Mouse (Mus musculus): ENCODE measurements at regions not wholly inside any gene's neighbourhood (a gene's known extent, or its start where the extent isn't known, plus 50 kb on each side); places are given as distances from the start of the nearest gene placed in this dataset.

- no peak for TF ChIP-seq ETS1 (conservative IDR thresholded peaks at IDR 0.05; ENCODE audit: low read depth, low read length)
Measured at GRCm38 (mm10) chr4:55652628-55653027, 120.4 kb upstream of the Klf4 start (continued).

- no peak overlapping the region for H3K27ac ChIP-seq (ENCODE audit: insufficient read depth, low read depth)
- no peaks in the 10 kb centered on the region for H3K79me2 ChIP-seq (replicated peaks; ENCODE audit: control insufficient read depth, extremely low read depth, insufficient read depth, poor library complexity, severe bottlenecking)
- H3K9me3 ChIP-seq (replicated peaks; ENCODE audit: low read length) = no peaks in the 10 kb centered on the region
- peaks cover 4 to 6% of the 10 kb centered on the region in 2 experiments; a peak in 2 of 4 replicates for H3K4me1 ChIP-seq (ENCODE audit: control insufficient read depth in 1 of 2, insufficient read depth in 2 of 2)
- H3K9ac ChIP-seq (ENCODE audit: insufficient read depth, low read depth) = no peak overlapping the region
- H3K4me2 ChIP-seq (ENCODE audit: insufficient read depth, low read depth, poor library complexity, severe bottlenecking) = peak overlapping the region; percentile 85
- TF ChIP-seq CHD2 (IDR thresholded peaks at IDR 0.05; ENCODE audit: low read length) (no peak), JUND (conservative IDR thresholded peaks at IDR 0.05; ENCODE audit: low read depth, low read length) (no peak), SIN3A (IDR thresholded peaks at IDR 0.05; ENCODE audit: low read length) (no peak), PAX5 (IDR thresholded peaks at IDR 0.05; ENCODE audit: low read length) (no peak), UBTF (IDR thresholded peaks at IDR 0.05; ENCODE audit: low read depth, low read length) (no peak), POLR2AphosphoS2 (IDR thresholded peaks at IDR 0.05; ENCODE audit: low read depth, low read length) (no peak), NRF1 (IDR thresholded peaks at IDR 0.05; ENCODE audit: low read depth, low read length) (no peak), JUN (IDR thresholded peaks at IDR 0.05; ENCODE audit: insufficient read depth, low read depth, low read length) (no peak), SMC3 (IDR thresholded peaks at IDR 0.05; ENCODE audit: low read depth, low read length) (no peak), MAX (IDR thresholded peaks at IDR 0.05; ENCODE audit: low read length) (no peak), GABPA (IDR thresholded peaks at IDR 0.05; ENCODE audit: insufficient replicate concordance, low read depth, low read length) (no peak), ELF1 (IDR thresholded peaks at IDR 0.05; ENCODE audit: low read depth, low read length) (no peak), RAD21 (IDR thresholded peaks at IDR 0.05; ENCODE audit: low read depth, low read length) (no peak; the same call in 1 of the 2 replicates), KAT2A (IDR thresholded peaks at IDR 0.05; ENCODE audit: insufficient replicate concordance, low read length) (no peak)
- dilution Hi-C loops (cut with MboI; ENCODE audit: extremely low pct_ligation_motif_present, extremely low pct_unique_long_range_greater_than_20kb, low sequenced_read_pairs) = no loop called here
- H3K27me3 ChIP-seq (replicated peaks) = peaks cover 5% of the 10 kb centered on the region
- no peaks in the 10 kb centered on the region for H3K36me3 ChIP-seq (replicated peaks in 1 of 2; ENCODE audit: control insufficient read depth in 1 of 2, insufficient read depth in 1 of 2, low read length in 1 of 2)
- no peak for DNase-seq (ENCODE audit: extremely low read depth)
- in situ Hi-C loops (cut with MboI; ENCODE audit: low pct_ligation_motif_present, low pct_unique_long_range_greater_than_20kb, low sequenced_read_pairs) = no loop called here
- no peak overlapping the region for H3K4me3 ChIP-seq (replicated peaks in 1 of 3; ENCODE audit: low read depth in 2 of 3, low read length in 2 of 3, poor library complexity in 1 of 3)
Measured at GRCm38 (mm10) chr4:55651811-55652410, 119.6 kb upstream of the Klf4 start.

GRCm38 (mm10) chr4:55651051-55651763 is 118.9 kb upstream of the Klf4 start:
- peaks cover 5% of the 10 kb centered on the region for H3K27me3 ChIP-seq (replicated peaks)
- peak overlapping the region; percentile 54; the same call in 1 of the 2 replicates for H3K9ac ChIP-seq (ENCODE audit: insufficient read depth, low read depth)
- peak; percentile 11 for DNase-seq (ENCODE audit: extremely low read depth)
- no peaks in the 10 kb centered on the region for H3K36me3 ChIP-seq (replicated peaks in 1 of 2; ENCODE audit: control insufficient read depth in 1 of 2, insufficient read depth in 1 of 2, low read length in 1 of 2)
- H3K4me3 ChIP-seq (replicated peaks in 1 of 3; ENCODE audit: low read depth in 2 of 3, low read length in 2 of 3, poor library complexity in 1 of 3) = peak overlapping the region; percentile 20 to 55 (median 37)
- no peaks in the 10 kb centered on the region for H3K9me3 ChIP-seq (replicated peaks; ENCODE audit: low read length)
- dilution Hi-C loops (cut with MboI; ENCODE audit: extremely low pct_ligation_motif_present, extremely low pct_unique_long_range_greater_than_20kb, low sequenced_read_pairs) (no loop called here), in situ Hi-C loops (cut with MboI; ENCODE audit: low pct_ligation_motif_present, low pct_unique_long_range_greater_than_20kb, low sequenced_read_pairs) (no loop called here)
- no peaks in the 10 kb centered on the region for H3K79me2 ChIP-seq (replicated peaks; ENCODE audit: control insufficient read depth, extremely low read depth, insufficient read depth, poor library complexity, severe bottlenecking)
- no peak for TF ChIP-seq TBP (conservative IDR thresholded peaks at IDR 0.05; ENCODE audit: low read depth, low read length)
- 0 out of 2 replicates have a peak, but pooled peaks have one; percentile 6 for TF ChIP-seq NRF1 (IDR thresholded peaks at IDR 0.05; ENCODE audit: low read depth, low read length)
- peak; percentile 40; the same call in 1 of the 2 replicates for TF ChIP-seq ELF1 (IDR thresholded peaks at IDR 0.05; ENCODE audit: low read depth, low read length)
- no peak for TF ChIP-seq USF2 (conservative IDR thresholded peaks at IDR 0.05; ENCODE audit: low read depth, low read length)
- TF ChIP-seq POLR2A (IDR thresholded peaks at IDR 0.05; ENCODE audit: low read depth, low read length) = no peak; the same call in 1 of the 2 replicates
- peak; percentile 24 for TF ChIP-seq USF1 (IDR thresholded peaks at IDR 0.05; ENCODE audit: low read depth, low read length)
- TF ChIP-seq MYC (IDR thresholded peaks at IDR 0.05; ENCODE audit: low read depth, low read length) = no peak
- peak; percentile 81 for TF ChIP-seq MEF2A (IDR thresholded peaks at IDR 0.05; ENCODE audit: borderline replicate concordance, low read depth, low read length)
- TF ChIP-seq EP300 (IDR thresholded peaks at IDR 0.05; ENCODE audit: low read length) = no peak
- no peak for TF ChIP-seq JUND (conservative IDR thresholded peaks at IDR 0.05; ENCODE audit: low read depth, low read length)
- TF ChIP-seq ZC3H11A (IDR thresholded peaks at IDR 0.05; ENCODE audit: low read depth, low read length) = no peak
- no peak for TF ChIP-seq CHD1 (IDR thresholded peaks at IDR 0.05; ENCODE audit: low read depth, low read length)
- TF ChIP-seq NELFE (IDR thresholded peaks at IDR 0.05; ENCODE audit: low read depth, low read length) = no peak
- peak; percentile 59 for TF ChIP-seq UBTF (IDR thresholded peaks at IDR 0.05; ENCODE audit: low read depth, low read length)
- H3K27ac ChIP-seq (ENCODE audit: insufficient read depth, low read depth) = no peak overlapping the region
- peaks cover 4 to 6% of the 10 kb centered on the region in 2 experiments; a peak in 2 of 4 replicates for H3K4me1 ChIP-seq (ENCODE audit: control insufficient read depth in 1 of 2, insufficient read depth in 2 of 2)
- peak overlapping the region; percentile 85 for H3K4me2 ChIP-seq (ENCODE audit: insufficient read depth, low read depth, poor library complexity, severe bottlenecking)

Measured in CH12.LX (cell line).